Mouse (Mus musculus) ovary, postnatal 14 days (tissue): ENCODE measurements around the gene Sparcl1.

Experiments
- DNase-seq: peaks from one replicate; pipeline ENCODE4 v3.0.0; 2022; ENCODE audit warnings: low spot score

Gene Sparcl1

DNA sequence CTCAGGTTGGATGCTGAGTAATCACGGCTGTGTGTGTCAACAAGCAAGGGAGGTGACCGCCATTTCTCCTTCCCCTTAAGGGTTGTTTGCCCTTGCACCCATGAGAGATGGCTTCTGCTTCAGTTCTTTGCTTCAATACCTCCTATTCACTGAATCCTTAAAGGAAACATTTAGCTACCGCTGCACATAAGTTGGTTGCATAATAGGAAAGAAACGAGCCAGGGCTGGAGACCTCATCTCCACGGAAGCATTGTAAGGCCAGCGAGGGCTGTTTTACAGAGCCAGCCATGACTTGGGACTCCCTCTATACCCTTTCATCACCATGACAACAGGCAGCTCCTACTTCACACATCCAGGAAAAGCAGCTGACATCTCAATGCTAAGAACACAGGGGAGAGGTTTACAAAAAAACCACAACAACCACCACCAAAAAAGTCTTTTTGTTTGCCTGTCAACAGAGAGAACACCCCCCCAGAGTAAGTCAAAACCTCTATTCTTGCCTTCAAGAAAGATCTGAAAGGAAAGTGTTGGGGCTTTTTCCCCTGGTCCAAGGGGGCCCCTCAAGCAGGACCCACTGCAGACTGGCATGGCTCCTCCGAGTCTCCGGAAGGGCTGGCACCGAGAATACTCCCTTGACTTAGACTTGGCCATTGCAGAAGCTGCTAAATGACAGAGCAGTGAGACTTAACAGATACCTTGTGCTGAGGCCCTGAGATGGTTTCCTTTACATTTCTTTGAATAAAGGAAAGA lies 3.2 kb downstream of the Sparcl1 start:
- no peak for DNase-seq

DNA sequence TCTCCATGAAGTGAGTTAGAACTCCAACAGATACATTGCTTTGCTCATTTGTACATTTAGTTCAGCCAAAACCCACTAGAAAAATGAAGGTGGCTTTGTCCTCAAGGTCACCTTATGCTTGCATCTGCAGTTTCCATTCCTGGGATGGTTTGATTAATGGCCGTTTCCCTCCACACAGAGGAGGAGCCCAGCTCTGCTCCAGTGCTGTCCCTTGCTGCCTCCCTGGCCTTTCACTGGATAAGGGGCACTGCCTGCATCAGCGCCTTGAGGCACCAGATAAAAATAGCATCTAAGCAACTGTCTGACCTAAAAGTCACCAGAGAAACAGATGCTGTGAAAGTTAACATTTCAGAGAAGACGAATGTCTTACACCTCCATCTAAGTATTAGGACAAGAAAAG lies 4.0 kb downstream of the Sparcl1 start:
- DNase-seq = no peak

GRCm38 (mm10) chr5:104108879-104109369 lies 4.6 kb downstream of the Sparcl1 start:
- DNase-seq = no peak

GRCm38 (mm10) chr5:104108127-104108875 lies 5.2 kb downstream of the Sparcl1 start:
- DNase-seq = no peak

- DNase-seq = no peak
These were observed 9.4 kb downstream of the Sparcl1 start for GRCm38 (mm10) chr5:104104111-104104510.

- no peak for DNase-seq
These were observed 10.4 kb downstream of the Sparcl1 start for GRCm38 (mm10) chr5:104103171-104103570.

GRCm38 (mm10) chr5:104101678-104102531 lies 11.6 kb downstream of the Sparcl1 start:
- DNase-seq = no peak

DNA sequence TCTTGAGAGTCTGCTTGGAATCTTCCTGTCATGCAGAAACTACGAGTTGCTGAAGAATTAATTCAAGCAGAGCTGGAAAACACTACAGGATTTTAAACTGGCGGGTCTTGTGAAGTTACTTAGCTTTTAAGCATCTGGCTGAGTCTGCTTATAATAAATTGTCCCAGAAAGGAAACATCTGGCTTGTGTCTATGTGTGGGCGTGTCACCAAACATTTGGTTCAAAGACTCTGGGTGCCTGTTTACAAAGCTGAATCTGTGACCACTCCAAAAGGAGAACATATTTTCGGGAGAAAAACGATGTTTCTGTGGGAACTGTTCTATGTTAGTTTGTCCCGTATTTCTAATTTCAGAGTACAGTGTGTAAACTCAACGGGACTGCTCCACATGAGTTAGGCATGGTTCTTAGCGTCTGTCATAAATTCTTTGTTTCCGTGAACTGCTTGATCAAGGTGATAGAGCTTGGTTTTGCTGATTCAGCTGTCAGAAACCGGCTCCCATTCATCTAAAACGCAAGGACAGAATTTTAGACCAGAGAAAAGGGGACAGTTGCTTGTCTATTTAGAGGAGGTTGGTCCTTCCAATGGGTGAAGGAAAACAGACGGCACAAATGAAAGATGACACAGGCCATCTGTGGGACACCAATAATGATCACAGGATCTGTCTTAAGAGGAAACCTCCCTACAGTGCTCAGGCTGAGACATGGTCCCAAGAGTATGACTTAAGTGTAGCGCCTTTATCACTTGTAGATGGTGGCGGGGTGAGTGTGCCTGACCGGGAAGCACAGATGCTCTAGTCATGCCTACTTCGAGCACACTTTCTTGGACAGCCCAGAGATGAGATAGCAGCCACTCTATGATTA lies 17.2 kb downstream of the Sparcl1 start:
- no peak for DNase-seq

GRCm38 (mm10) chr5:104095416-104096077 lies 18.0 kb downstream of the Sparcl1 start:
- DNase-seq = no peak

- DNase-seq = no peak
These were observed 23.8 kb downstream of the Sparcl1 start for GRCm38 (mm10) chr5:104089751-104090150.

DNA sequence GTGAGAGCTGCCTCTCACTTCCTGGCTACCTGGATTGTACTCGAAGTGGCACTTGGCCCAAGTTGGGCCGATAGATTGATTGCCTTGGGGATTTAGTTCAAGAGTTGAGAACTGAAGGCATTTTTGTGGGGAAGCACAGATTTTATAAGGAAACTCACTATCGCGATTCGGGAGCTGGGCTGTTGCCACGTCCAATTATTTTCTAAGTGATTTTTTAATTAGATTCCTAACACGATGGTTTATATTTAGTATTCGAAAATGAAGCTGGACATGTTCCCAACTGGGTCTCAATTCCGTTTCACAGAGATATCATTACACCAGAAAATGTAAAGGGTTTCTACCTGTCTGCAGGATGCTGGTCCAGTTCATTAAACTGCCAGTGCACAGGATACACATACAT lies 28.2 kb downstream of the Sparcl1 start:
- DNase-seq = no peak

DNA sequence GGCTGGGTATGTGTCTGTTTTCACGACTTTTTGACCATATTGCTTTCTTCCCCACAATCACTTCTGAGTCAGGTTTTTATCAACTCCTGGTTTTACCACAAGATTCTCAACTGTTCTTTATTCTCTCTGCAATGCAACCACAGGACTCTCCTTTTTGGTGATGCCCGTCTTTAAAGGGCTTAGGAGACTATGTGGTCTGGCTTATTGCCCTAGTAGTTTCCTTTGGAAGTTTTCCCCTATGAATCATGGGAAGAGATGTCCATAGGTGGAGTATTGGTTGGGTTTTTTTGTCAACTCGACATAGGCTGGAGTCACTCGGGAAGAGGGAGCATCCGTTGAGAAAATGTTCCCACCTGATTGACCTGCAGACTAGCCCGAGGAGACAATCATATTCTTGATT lies 32.8 kb downstream of the Sparcl1 start:
- no peak for DNase-seq

DNA sequence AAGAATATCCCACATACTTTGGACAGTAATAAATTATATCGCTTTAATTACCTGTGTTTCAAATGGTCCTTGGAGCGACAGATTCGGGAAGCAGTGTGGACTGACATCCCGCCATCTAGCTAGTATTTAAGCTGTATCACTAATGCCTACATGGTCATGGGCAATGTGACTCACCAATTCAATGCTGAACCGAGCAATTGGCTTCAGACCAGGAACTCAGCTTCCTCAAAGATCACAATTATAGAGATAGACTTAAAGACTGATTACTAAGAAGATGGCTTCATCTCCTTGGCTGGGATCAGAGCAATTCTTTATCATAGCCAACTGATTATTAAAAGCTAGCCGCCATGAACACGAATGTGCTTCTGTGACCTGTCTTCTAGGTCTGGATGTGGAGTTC lies 36.0 kb downstream of the Sparcl1 start, which contains the start of gene Gm17660:
TSS of gene Gm17660 (minus strand) at position 101 of the 400 bp plus-strand sequence.
- no peak for DNase-seq

DNA sequence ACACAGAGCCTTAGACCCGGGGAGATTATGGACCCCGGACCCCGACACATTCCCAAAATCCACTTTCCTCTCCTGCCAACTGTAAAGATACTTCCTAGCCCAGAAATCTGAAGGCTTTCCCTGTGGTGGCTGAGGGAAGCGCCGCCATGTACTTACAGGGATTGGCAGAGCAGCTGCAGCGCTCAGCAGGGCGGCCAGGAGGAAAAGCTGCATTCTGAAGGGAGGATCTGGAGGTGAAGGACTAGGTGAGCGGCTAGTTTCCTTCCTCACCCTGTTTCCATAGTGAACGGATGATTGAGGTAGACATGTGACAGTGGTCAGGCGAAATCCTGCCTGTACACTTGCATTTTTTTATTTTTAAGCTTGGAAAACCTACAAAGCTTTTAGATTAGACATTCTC lies 37.2 kb downstream of the Sparcl1 start:
- no peak for DNase-seq

GRCm38 (mm10) chr5:104074388-104074787 lies 39.1 kb downstream of the Sparcl1 start:
- peak; percentile 62 for DNase-seq

DNA sequence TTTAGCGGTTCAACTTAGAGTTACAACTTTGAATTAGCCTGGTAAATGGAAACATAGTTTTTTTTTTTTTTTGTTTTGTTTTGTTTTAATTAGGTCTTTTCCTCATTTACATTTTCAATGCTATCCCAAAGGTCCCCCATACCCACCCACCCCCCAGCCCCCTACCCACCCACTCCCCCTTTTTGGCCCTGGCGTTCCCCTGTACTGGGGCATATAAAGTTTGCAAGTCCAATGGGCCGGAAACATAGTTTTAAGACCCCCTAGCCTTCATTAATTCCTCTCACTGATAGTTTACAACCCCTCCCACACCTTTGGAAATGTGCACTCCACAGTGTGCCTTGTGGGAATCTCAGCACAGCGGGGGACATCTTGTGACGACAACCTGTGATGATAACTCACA lies 39.9 kb downstream of the Sparcl1 start:
- DNase-seq = no peak

GRCm38 (mm10) chr5:104072272-104072886 lies 41.2 kb downstream of the Sparcl1 start:
- DNase-seq = no peak

GRCm38 (mm10) chr5:104071048-104071447 lies 42.5 kb downstream of the Sparcl1 start:
- DNase-seq = no peak

DNA sequence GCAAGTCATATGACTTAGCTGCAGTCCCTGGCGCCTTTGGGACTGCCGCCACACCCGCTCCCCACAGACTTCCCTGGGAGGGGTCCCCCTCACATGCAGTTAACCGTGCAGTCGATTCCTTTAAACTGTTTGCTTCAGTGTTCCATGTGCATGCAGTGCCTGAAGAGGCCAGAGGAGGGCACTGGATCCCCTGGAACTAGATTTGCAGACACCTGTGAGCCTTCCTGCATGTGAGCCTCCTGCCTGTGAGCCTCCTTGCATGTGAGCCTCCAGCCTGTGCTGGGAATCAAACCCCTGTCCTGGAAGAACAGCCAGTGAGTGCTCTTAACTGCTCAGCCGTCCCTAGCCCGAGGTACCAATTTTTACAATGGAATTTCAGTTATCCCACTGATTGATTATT lies 44.8 kb downstream of the Sparcl1 start:
- DNase-seq = no peak
